Mouse (Mus musculus) embryonic fibroblast, embryonic 13.5 days (primary cell): ENCODE measurements at regions not wholly inside any gene's neighbourhood (a gene's known extent, or its start where the extent isn't known, plus 50 kb on each side); places are given as distances from the start of the nearest gene placed in this dataset.

Experiments used
- CTCF ChIP-seq: IDR thresholded peaks from 2 replicates; pipeline ENCODE4 v1.5.1; 2011; ENCODE audit warnings: mild to moderate bottlenecking, control low read depth, low read length, moderate library complexity, borderline replicate concordance; ENCODE audit not compliant: insufficient read depth
- POLR2A ChIP-seq: IDR thresholded peaks from 2 replicates; pipeline ENCODE4 v1.6.1; 2011; ENCODE audit warnings: low read depth, mild to moderate bottlenecking, control low read depth, low read length, moderate library complexity

- no peak for TF ChIP-seq POLR2A
- no peak for TF ChIP-seq CTCF
Observed at GRCm38 (mm10) chr1:194303951-194304350, 314.1 kb upstream of the Plxna2 start.
